Mouse (Mus musculus) intestine, embryonic 14.5 days (tissue): Measurements from ENCODE around the gene Ntrk3. TPM values are rescaled to one million over a fixed set of nuclear protein-coding genes. Genes with fewer than 3 reads are reported as not detected.

Source experiments
- ATAC-seq: fragments of 200-750 bp; cut with Nextera tagmentation; replicated peaks from 2 replicates; pipeline ENCODE4 v1.8.0; 2017; ENCODE audit warnings: low read depth, moderate number of reproducible peaks, moderate TSS enrichment, moderate library complexity; ENCODE audit not compliant: low FRiP score, low TSS enrichment
- DNase-seq: peaks from one replicate; pipeline ENCODE4 v3.0.0-alpha.2; 2018; ENCODE audit warnings: low spot score
- H3K27ac ChIP-seq: fragments of 300-500 bp; sonication (generic); 2 replicates; pipeline ENCODE4 v1.5.1; 2014; ENCODE audit warnings: low read depth, mild to moderate bottlenecking, control low read depth
- H3K27me3 ChIP-seq: fragments of 300-500 bp; sonication (generic); replicated peaks from 2 replicates; pipeline ENCODE4 v1.6.1; 2014; ENCODE audit warnings: low read length, control low read depth; ENCODE audit not compliant: control insufficient read depth, insufficient read depth
- H3K36me3 ChIP-seq: fragments of 300-500 bp; sonication (generic); 2 replicates; pipeline ENCODE4 v1.6.1; 2014; ENCODE audit warnings: low read length, control low read depth; ENCODE audit not compliant: control insufficient read depth, insufficient read depth
- H3K4me1 ChIP-seq: fragments of 300-500 bp; sonication (generic); replicated peaks from 2 replicates; pipeline ENCODE4 v1.6.1; 2014; ENCODE audit warnings: low read length, control low read depth, mixed read lengths; ENCODE audit not compliant: control insufficient read depth, insufficient read depth
- H3K4me2 ChIP-seq: fragments of 300-500 bp; sonication (generic); 2 replicates; pipeline ENCODE4 v1.6.1; 2014; ENCODE audit warnings: low read length
- H3K4me3 ChIP-seq: fragments of 300-500 bp; sonication (generic); 2 replicates; pipeline ENCODE4 v1.5.1; 2014; ENCODE audit warnings: low read depth, low read length, control low read depth, mixed read lengths
- H3K9ac ChIP-seq: fragments of 300-500 bp; sonication (generic); 2 replicates; pipeline ENCODE4 v1.6.1; 2014; ENCODE audit warnings: mild to moderate bottlenecking, low read length
- H3K9me3 ChIP-seq: fragments of 300-500 bp; sonication (generic); 2 replicates; pipeline ENCODE4 v1.6.1; 2016; ENCODE audit warnings: low read length, control low read depth; ENCODE audit not compliant: control insufficient read depth
- WGBS: fragments of 180-500 bp; shearing (Covaris S2); extraction: QIAGEN DNeasy Blood & Tissue Kit; methylation state at CpG from one replicate; pipeline ENCODE4 v1.1.7; 2014; 5-methylcytosine and 5-hydroxymethylcytosine counted together
- polyA plus RNA-seq: library from polyadenylated mRNA; unstranded; fragments of >200 nt; fragmentation: Nextera tagmentation; extraction: Ambion mirVana; gene quantifications from 2 replicates; pipeline ENCODE4 v1.2.1, GENCODE M21; 2014

The Ntrk3 gene
- polyA plus RNA-seq, 1 experiment from 2014 or later = 4.5 TPM

GRCm38 (mm10) chr7:78668003-78668635 is 69.7 kb downstream of the Ntrk3 start:
- no peak overlapping the region for H3K4me3 ChIP-seq
- no peak overlapping the region for H3K27ac ChIP-seq
- DNase-seq (no peak), ATAC-seq (no peak)
- no peaks in the 10 kb centered on the region for H3K27me3 ChIP-seq
- no peak overlapping the region for H3K4me2 ChIP-seq
- no peaks in the 10 kb centered on the region for H3K36me3 ChIP-seq
- H3K9me3 ChIP-seq = no peaks in the 10 kb centered on the region
- no peaks in the 10 kb centered on the region for H3K4me1 ChIP-seq
- no peak overlapping the region for H3K9ac ChIP-seq
- WGBS = 79% methylated on average over 6 of the region's 6 CpGs

GRCm38 (mm10) chr7:78660832-78661231 is 77.0 kb downstream of the Ntrk3 start:
- ATAC-seq (no peak), DNase-seq (no peak)
- Histone ChIP-seq H3K36me3 (no peaks in the 10 kb centered on the region), H3K4me3 (no peak overlapping the region), H3K27ac (no peak overlapping the region), H3K4me2 (no peak overlapping the region), H3K4me1 (no peaks in the 10 kb centered on the region), H3K9me3 (no peaks in the 10 kb centered on the region), H3K27me3 (no peaks in the 10 kb centered on the region), H3K9ac (no peak overlapping the region)
- 75% methylated on average over 7 of the region's 7 CpGs for WGBS

- no peak overlapping the region for H3K27ac ChIP-seq
- 84% methylated on average over 2 of the region's 2 CpGs for WGBS
These were observed 78.0 kb downstream of the Ntrk3 start for GRCm38 (mm10) chr7:78659846-78660245.

GRCm38 (mm10) chr7:78658026-78658425 is 79.8 kb downstream of the Ntrk3 start:
- H3K4me1 ChIP-seq = no peaks in the 10 kb centered on the region
- no peak overlapping the region for H3K27ac ChIP-seq
- H3K36me3 ChIP-seq = no peaks in the 10 kb centered on the region
- ATAC-seq = no peak
- 71% methylated on average over 10 of the region's 10 CpGs for WGBS
- DNase-seq = no peak
- H3K9me3 ChIP-seq = no peaks in the 10 kb centered on the region
- no peak overlapping the region for H3K4me3 ChIP-seq
- H3K4me2 ChIP-seq = no peak overlapping the region
- H3K27me3 ChIP-seq = no peaks in the 10 kb centered on the region
- H3K9ac ChIP-seq = no peak overlapping the region

More at GRCm38 (mm10) chr7:78659846-78660245, 78.0 kb downstream of the Ntrk3 start:
- no peak overlapping the region for H3K4me2 ChIP-seq
- H3K4me3 ChIP-seq = no peak overlapping the region
- no peaks in the 10 kb centered on the region for H3K36me3 ChIP-seq
- DNase-seq (no peak), ATAC-seq (no peak)
- no peaks in the 10 kb centered on the region for H3K4me1 ChIP-seq
- H3K9me3 ChIP-seq = no peaks in the 10 kb centered on the region
- H3K9ac ChIP-seq = no peak overlapping the region
- no peaks in the 10 kb centered on the region for H3K27me3 ChIP-seq

GRCm38 (mm10) chr7:78656181-78656580 is 81.6 kb downstream of the Ntrk3 start:
- Histone ChIP-seq H3K9me3 (no peaks in the 10 kb centered on the region), H3K4me3 (no peak overlapping the region), H3K27me3 (no peaks in the 10 kb centered on the region), H3K4me1 (no peaks in the 10 kb centered on the region), H3K36me3 (no peaks in the 10 kb centered on the region), H3K9ac (no peak overlapping the region), H3K4me2 (no peak overlapping the region), H3K27ac (no peak overlapping the region)
- ATAC-seq (no peak), DNase-seq (no peak)
- WGBS = 74% methylated on average over 3 of the region's 3 CpGs

- Histone ChIP-seq H3K9ac (no peak overlapping the region), H3K36me3 (no peaks in the 10 kb centered on the region), H3K4me1 (no peaks in the 10 kb centered on the region), H3K9me3 (no peaks in the 10 kb centered on the region), H3K27me3 (no peaks in the 10 kb centered on the region), H3K27ac (no peak overlapping the region), H3K4me2 (no peak overlapping the region), H3K4me3 (no peak overlapping the region)
- ATAC-seq (no peak), DNase-seq (no peak)
- WGBS = 26% methylated on average over 4 of the region's 4 CpGs
These were observed 84.1 kb downstream of the Ntrk3 start for GRCm38 (mm10) chr7:78653686-78654085.

- Histone ChIP-seq H3K4me3 (no peak overlapping the region), H3K9ac (no peak overlapping the region), H3K27ac (no peak overlapping the region), H3K4me1 (no peaks in the 10 kb centered on the region), H3K27me3 (no peaks in the 10 kb centered on the region), H3K4me2 (no peak overlapping the region), H3K9me3 (no peaks in the 10 kb centered on the region), H3K36me3 (no peaks in the 10 kb centered on the region)
- 75% methylated on average over 1 of the region's 1 CpGs for WGBS
- no peak for DNase-seq
- no peak for ATAC-seq
These were observed 85.5 kb downstream of the Ntrk3 start for GRCm38 (mm10) chr7:78652296-78652695.

GRCm38 (mm10) chr7:78651540-78651939 is 86.3 kb downstream of the Ntrk3 start:
- Histone ChIP-seq H3K36me3 (no peaks in the 10 kb centered on the region), H3K4me3 (no peak overlapping the region), H3K9me3 (no peaks in the 10 kb centered on the region), H3K27ac (no peak overlapping the region), H3K4me2 (no peak overlapping the region), H3K4me1 (no peaks in the 10 kb centered on the region), H3K27me3 (no peaks in the 10 kb centered on the region), H3K9ac (no peak overlapping the region)
- ATAC-seq (no peak), DNase-seq (no peak)
- WGBS = 66% methylated on average over 1 of the region's 1 CpGs

- Histone ChIP-seq H3K9me3 (no peaks in the 10 kb centered on the region), H3K36me3 (no peaks in the 10 kb centered on the region), H3K27me3 (no peaks in the 10 kb centered on the region), H3K9ac (no peak overlapping the region), H3K27ac (no peak overlapping the region), H3K4me2 (no peak overlapping the region), H3K4me3 (no peak overlapping the region), H3K4me1 (no peaks in the 10 kb centered on the region)
- ATAC-seq (no peak), DNase-seq (no peak)
- 57% methylated on average over 6 of the region's 6 CpGs for WGBS
These were observed 94.1 kb downstream of the Ntrk3 start for GRCm38 (mm10) chr7:78643667-78644066.
